Mouse (Mus musculus) G1E (cell line): ENCODE results near the gene Slc37a3.

Experiments used
- CTCF ChIP-seq: IDR thresholded peaks from 2 replicates; pipeline ENCODE4 v1.5.1; 2012; ENCODE audit warnings: low read depth, low read length, inconsistent platforms, mixed read lengths
- GATA1 ChIP-seq: IDR thresholded peaks from 2 replicates; pipeline ENCODE4 v1.6.1; 2012; ENCODE audit warnings: borderline replicate concordance, low read length, inconsistent platforms, mixed read lengths
- POLR2AphosphoS5 ChIP-seq: IDR thresholded peaks from 2 replicates; pipeline ENCODE4 v1.6.1; 2012; ENCODE audit warnings: low read depth, low read length, inconsistent platforms; ENCODE audit not compliant: insufficient replicate concordance

DNA sequence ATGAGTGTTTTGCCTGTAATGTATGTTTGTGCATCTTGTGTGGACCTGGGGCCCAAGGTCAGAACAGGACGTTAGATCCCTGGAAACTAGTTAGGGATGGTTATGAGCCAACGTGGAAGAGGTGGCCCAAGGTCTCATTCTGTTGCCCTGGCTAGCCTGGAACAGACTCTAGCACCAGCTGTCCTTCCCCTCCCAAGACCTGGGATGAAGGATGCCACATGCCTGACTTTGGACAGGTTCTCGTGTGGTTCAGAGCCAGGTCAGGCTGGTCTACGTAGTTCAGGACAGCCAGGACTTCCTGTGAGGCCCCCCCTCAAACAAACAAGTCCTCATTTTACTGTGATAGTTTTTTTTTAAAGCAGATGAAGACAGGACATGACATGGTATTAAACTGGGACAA lies 18.4 kb upstream of the Slc37a3 start:
- TF ChIP-seq CTCF (no peak), POLR2AphosphoS5 (no peak), GATA1 (no peak)
